Mouse (Mus musculus) forebrain, embryonic 13.5 days (tissue): Measurements from ENCODE around the gene Fbln7. TPM values are rescaled to one million over a fixed set of nuclear protein-coding genes. Genes with fewer than 3 reads are reported as not detected.

Source experiments
- ATAC-seq: fragments of 200-750 bp; cut with Nextera tagmentation; 2 replicates; pipeline ENCODE4 v1.8.0; 2017
- H3K27ac ChIP-seq: fragments of 300-500 bp; sonication (generic); 2 replicates; pipeline ENCODE4 v1.5.1; 2015; ENCODE audit warnings: inconsistent platforms, mild to moderate bottlenecking, moderate library complexity
- H3K27me3 ChIP-seq: fragments of 300-500 bp; sonication (generic); 2 replicates; pipeline ENCODE4 v1.6.1; 2015; ENCODE audit warnings: mild to moderate bottlenecking, inconsistent platforms
- H3K36me3 ChIP-seq: fragments of 300-500 bp; sonication (generic); 2 replicates; pipeline ENCODE4 v1.6.1; 2015; ENCODE audit warnings: mild to moderate bottlenecking, inconsistent platforms; ENCODE audit not compliant: poor library complexity, severe bottlenecking
- H3K4me1 ChIP-seq: fragments of 300-500 bp; sonication (generic); 2 replicates; pipeline ENCODE4 v1.6.1; 2015; ENCODE audit warnings: inconsistent platforms
- H3K4me2 ChIP-seq: fragments of 300-500 bp; sonication (generic); 2 replicates; pipeline ENCODE4 v1.6.1; 2015; ENCODE audit warnings: inconsistent platforms, mild to moderate bottlenecking, moderate library complexity
- H3K4me3 ChIP-seq: fragments of 300-500 bp; sonication (generic); 2 replicates; pipeline ENCODE4 v1.5.1; 2015; ENCODE audit warnings: mild to moderate bottlenecking, inconsistent platforms
- H3K9ac ChIP-seq: fragments of 300-500 bp; sonication (generic); 2 replicates; pipeline ENCODE4 v1.6.1; 2015; ENCODE audit warnings: mild to moderate bottlenecking, inconsistent platforms
- H3K9me3 ChIP-seq: fragments of 300-500 bp; sonication (generic); replicated peaks from 2 replicates; pipeline ENCODE4 v1.6.1; 2016; ENCODE audit warnings: inconsistent platforms
- WGBS: fragments of 180-500 bp; shearing (Covaris S2); methylation state at CpG from one replicate; pipeline ENCODE4 v1.1.7; 2015; 5-methylcytosine and 5-hydroxymethylcytosine counted together
- polyA plus RNA-seq: library from polyadenylated mRNA; unstranded; fragments of >200 nt; fragmentation: Nextera tagmentation; extraction: Ambion mirVana; gene quantifications from 2 replicates; pipeline ENCODE4 v1.2.1, GENCODE M21; 2015

The Fbln7 gene
- polyA plus RNA-seq, 1 experiment from 2014 or later = 1.4 TPM

GRCm38 (mm10) chr2:128837531-128837930 lies 25.2 kb upstream of the Fbln7 start:
- no peak for ATAC-seq
- WGBS = 96% methylated on average over 8 of the region's 8 CpGs
- H3K27me3 ChIP-seq = no peaks in the 10 kb centered on the region
- peaks cover 72% of the 10 kb centered on the region for H3K36me3 ChIP-seq
- no peak overlapping the region for H3K4me2 ChIP-seq
- H3K27ac ChIP-seq = no peak overlapping the region
- no peaks in the 10 kb centered on the region for H3K4me1 ChIP-seq
- H3K9me3 ChIP-seq = no peaks in the 10 kb centered on the region
- H3K4me3 ChIP-seq = no peak overlapping the region
- no peak overlapping the region for H3K9ac ChIP-seq

- Histone ChIP-seq H3K4me1 (no peaks in the 10 kb centered on the region), H3K4me3 (no peak overlapping the region), H3K27ac (no peak overlapping the region), H3K27me3 (no peaks in the 10 kb centered on the region), H3K36me3 (peaks cover 72% of the 10 kb centered on the region), H3K9me3 (no peaks in the 10 kb centered on the region), H3K9ac (no peak overlapping the region), H3K4me2 (no peak overlapping the region)
- no peak for ATAC-seq
- 91% methylated on average over 3 of the region's 3 CpGs for WGBS
These were observed 24.2 kb upstream of the Fbln7 start for GRCm38 (mm10) chr2:128838611-128839010.

GRCm38 (mm10) chr2:128839501-128839900 lies 23.3 kb upstream of the Fbln7 start:
- no peak overlapping the region for H3K4me2 ChIP-seq
- ATAC-seq = no peak
- H3K9me3 ChIP-seq = no peaks in the 10 kb centered on the region
- no peak overlapping the region for H3K9ac ChIP-seq
- H3K27ac ChIP-seq = no peak overlapping the region
- no peak overlapping the region for H3K4me3 ChIP-seq
- no peaks in the 10 kb centered on the region for H3K27me3 ChIP-seq
- no peaks in the 10 kb centered on the region for H3K4me1 ChIP-seq
- peaks cover 70% of the 10 kb centered on the region for H3K36me3 ChIP-seq
- 89% methylated on average over 2 of the region's 2 CpGs for WGBS

GRCm38 (mm10) chr2:128842437-128842836 lies 20.3 kb upstream of the Fbln7 start:
- no peak for ATAC-seq
- no peaks in the 10 kb centered on the region for H3K4me1 ChIP-seq
- H3K27ac ChIP-seq = no peak overlapping the region
- H3K9ac ChIP-seq = no peak overlapping the region
- H3K36me3 ChIP-seq = peaks cover 68% of the 10 kb centered on the region
- H3K4me2 ChIP-seq = no peak overlapping the region
- H3K27me3 ChIP-seq = no peaks in the 10 kb centered on the region
- no peaks in the 10 kb centered on the region for H3K9me3 ChIP-seq
- no peak overlapping the region for H3K4me3 ChIP-seq
- 90% methylated on average over 8 of the region's 8 CpGs for WGBS

GRCm38 (mm10) chr2:128850036-128850435 lies 12.7 kb upstream of the Fbln7 start:
- H3K27me3 ChIP-seq = no peaks in the 10 kb centered on the region

GRCm38 (mm10) chr2:128856673-128857072 lies 6.1 kb upstream of the Fbln7 start:
- peaks cover 19% of the 10 kb centered on the region for H3K36me3 ChIP-seq
- no peak overlapping the region for H3K4me3 ChIP-seq
- no peak for ATAC-seq
- WGBS = 95% methylated on average over 1 of the region's 1 CpGs
- H3K27ac ChIP-seq = no peak overlapping the region
- H3K9ac ChIP-seq = no peak overlapping the region
- H3K4me1 ChIP-seq = peaks cover 6% of the 10 kb centered on the region
- no peaks in the 10 kb centered on the region for H3K9me3 ChIP-seq
- H3K27me3 ChIP-seq = no peaks in the 10 kb centered on the region
- no peak overlapping the region for H3K4me2 ChIP-seq

More at GRCm38 (mm10) chr2:128850036-128850435, 12.7 kb upstream of the Fbln7 start:
- no peak for ATAC-seq
- Histone ChIP-seq H3K4me2 (no peak overlapping the region), H3K4me1 (no peaks in the 10 kb centered on the region), H3K27ac (no peak overlapping the region), H3K4me3 (no peak overlapping the region), H3K36me3 (peaks cover 79% of the 10 kb centered on the region), H3K9me3 (no peaks in the 10 kb centered on the region), H3K9ac (no peak overlapping the region)
- 90% methylated on average over 2 of the region's 2 CpGs for WGBS

GRCm38 (mm10) chr2:128858962-128859361 lies 3.8 kb upstream of the Fbln7 start:
- 90% methylated on average over 6 of the region's 6 CpGs for WGBS
- H3K9me3 ChIP-seq = no peaks in the 10 kb centered on the region
- H3K4me3 ChIP-seq = no peak overlapping the region
- no peak overlapping the region for H3K27ac ChIP-seq
- no peak overlapping the region for H3K4me2 ChIP-seq
- H3K27me3 ChIP-seq = peaks cover 7% of the 10 kb centered on the region
- H3K36me3 ChIP-seq = peaks cover 4% of the 10 kb centered on the region; the same call in 1 of the 2 replicates
- H3K4me1 ChIP-seq = peaks cover 11% of the 10 kb centered on the region
- no peak overlapping the region for H3K9ac ChIP-seq
- ATAC-seq = no peak

GRCm38 (mm10) chr2:128859861-128860260 lies 2.9 kb upstream of the Fbln7 start:
- ATAC-seq = no peak

GRCm38 (mm10) chr2:128863777-128864331 lies 1.1 kb downstream of the Fbln7 start:
- ATAC-seq = peak; percentile 81
- Histone ChIP-seq H3K9ac (peak overlapping the region; percentile 61), H3K36me3 (no peaks in the 10 kb centered on the region), H3K27ac (no peak overlapping the region), H3K4me3 (peak overlapping the region; percentile 48), H3K4me1 (peaks cover 16% of the 10 kb centered on the region), H3K27me3 (peaks cover 12% of the 10 kb centered on the region), H3K9me3 (no peaks in the 10 kb centered on the region), H3K4me2 (peak overlapping the region; percentile 88)
- WGBS = under 1% methylated on average over 37 of the region's 38 CpGs

More at GRCm38 (mm10) chr2:128859861-128860260, 2.9 kb upstream of the Fbln7 start:
- Histone ChIP-seq H3K27me3 (peaks cover 12% of the 10 kb centered on the region), H3K36me3 (0 out of 2 replicates have a peak, but pooled peaks cover under 1% of the 10 kb centered on the region), H3K9me3 (no peaks in the 10 kb centered on the region), H3K4me1 (peaks cover 16% of the 10 kb centered on the region), H3K27ac (no peak overlapping the region), H3K9ac (no peak overlapping the region), H3K4me2 (no peak overlapping the region), H3K4me3 (no peak overlapping the region)
- WGBS = 57% methylated on average over 3 of the region's 3 CpGs

- 69% methylated on average over 3 of the region's 3 CpGs for WGBS
- no peak overlapping the region for H3K27ac ChIP-seq
- no peaks in the 10 kb centered on the region for H3K9me3 ChIP-seq
- no peak overlapping the region for H3K9ac ChIP-seq
- H3K4me2 ChIP-seq = no peak overlapping the region
- ATAC-seq = no peak
- H3K27me3 ChIP-seq = peaks cover 12% of the 10 kb centered on the region
- no peaks in the 10 kb centered on the region for H3K36me3 ChIP-seq
- H3K4me3 ChIP-seq = no peak overlapping the region
- peaks cover 12% of the 10 kb centered on the region for H3K4me1 ChIP-seq
These were observed 2.3 kb downstream of the Fbln7 start for GRCm38 (mm10) chr2:128865061-128865460.

- no peak for ATAC-seq
- Histone ChIP-seq H3K4me2 (no peak overlapping the region), H3K4me3 (no peak overlapping the region), H3K27me3 (no peaks in the 10 kb centered on the region), H3K9ac (no peak overlapping the region), H3K4me1 (no peaks in the 10 kb centered on the region), H3K9me3 (no peaks in the 10 kb centered on the region), H3K36me3 (no peaks in the 10 kb centered on the region), H3K27ac (no peak overlapping the region)
- WGBS = 88% methylated on average over 8 of the region's 8 CpGs
These were observed 8.9 kb downstream of the Fbln7 start for GRCm38 (mm10) chr2:128871656-128872055.

- no peaks in the 10 kb centered on the region for H3K9me3 ChIP-seq
- no peaks in the 10 kb centered on the region for H3K27me3 ChIP-seq
- no peak overlapping the region for H3K4me2 ChIP-seq
- no peaks in the 10 kb centered on the region for H3K4me1 ChIP-seq
- WGBS = 90% methylated on average over 9 of the region's 9 CpGs
- H3K4me3 ChIP-seq = no peak overlapping the region
- ATAC-seq = no peak
- no peaks in the 10 kb centered on the region for H3K36me3 ChIP-seq
- H3K27ac ChIP-seq = no peak overlapping the region
- H3K9ac ChIP-seq = no peak overlapping the region
These were observed 9.5 kb downstream of the Fbln7 start for GRCm38 (mm10) chr2:128872256-128872655.

GRCm38 (mm10) chr2:128875526-128875925 lies 12.7 kb downstream of the Fbln7 start:
- no peak for ATAC-seq
- Histone ChIP-seq H3K27me3 (no peaks in the 10 kb centered on the region), H3K4me3 (no peak overlapping the region), H3K9ac (no peak overlapping the region), H3K4me2 (no peak overlapping the region), H3K36me3 (no peaks in the 10 kb centered on the region), H3K4me1 (no peaks in the 10 kb centered on the region), H3K27ac (no peak overlapping the region), H3K9me3 (no peaks in the 10 kb centered on the region)
- WGBS = 82% methylated on average over 8 of the region's 8 CpGs
